Mouse (Mus musculus) mesoderm, embryonic 11.5 days (tissue): Measurements from ENCODE around the gene Kcnh3.
"Not testable (repeated sequence)": the region's sequence is repeated elsewhere in the genome, so short reads cannot be mapped to it uniquely, and the experiment has no call there.

Source experiments
- DNase-seq: peaks from one replicate; pipeline ENCODE4 v3.0.0-alpha.2; 2012; ENCODE audit warnings: low read depth, low spot score

The Kcnh3 gene

GRCm38 (mm10) chr15:99238006-99238405 is 13.3 kb downstream of the Kcnh3 start:
- no peak for DNase-seq

DNA sequence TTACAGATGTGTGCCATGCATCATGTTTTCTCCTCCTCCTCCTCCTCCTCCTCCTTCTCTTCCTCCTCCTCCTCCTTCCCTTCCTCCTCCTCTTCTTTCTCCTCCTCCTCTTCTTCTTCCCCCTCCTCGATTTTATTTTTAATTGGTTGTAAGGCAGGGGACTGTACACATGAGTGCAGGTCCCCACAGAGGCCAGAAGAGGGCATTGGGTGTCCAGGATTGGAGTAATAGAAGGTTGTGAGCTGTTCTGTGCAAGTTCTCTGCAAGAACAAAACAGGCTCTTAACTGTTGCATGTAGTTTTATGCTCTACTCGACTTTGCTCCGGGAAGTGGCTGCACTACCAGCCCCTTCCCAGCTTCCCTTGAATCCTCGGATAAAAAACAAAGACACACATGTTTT is 15.5 kb downstream of the Kcnh3 start:
- no peak for DNase-seq

DNA sequence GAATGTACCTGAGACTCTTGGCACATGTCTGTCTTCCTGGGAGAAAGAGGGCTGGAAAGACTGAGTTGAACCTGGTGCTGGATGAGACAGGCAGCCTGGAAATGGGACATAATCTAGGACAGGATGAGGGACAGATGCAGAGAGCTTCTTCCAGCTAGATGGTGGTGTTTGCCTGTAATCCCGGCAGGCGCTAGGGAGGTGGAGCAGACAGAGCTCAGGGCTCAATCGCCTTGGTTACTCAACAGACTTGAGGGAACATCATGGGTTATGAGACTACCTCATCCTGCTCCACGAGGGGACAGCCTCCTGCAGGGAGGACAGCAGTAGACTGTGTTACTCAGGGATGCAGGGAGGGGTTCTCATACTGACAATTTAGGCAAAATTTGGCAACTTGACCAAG is 16.6 kb downstream of the Kcnh3 start:
- DNase-seq: no peak

- DNase-seq: no peak
These were observed 17.4 kb downstream of the Kcnh3 start for GRCm38 (mm10) chr15:99242045-99242444.

GRCm38 (mm10) chr15:99246736-99247135 is 22.1 kb downstream of the Kcnh3 start:
- not testable (repeated sequence) for DNase-seq

DNA sequence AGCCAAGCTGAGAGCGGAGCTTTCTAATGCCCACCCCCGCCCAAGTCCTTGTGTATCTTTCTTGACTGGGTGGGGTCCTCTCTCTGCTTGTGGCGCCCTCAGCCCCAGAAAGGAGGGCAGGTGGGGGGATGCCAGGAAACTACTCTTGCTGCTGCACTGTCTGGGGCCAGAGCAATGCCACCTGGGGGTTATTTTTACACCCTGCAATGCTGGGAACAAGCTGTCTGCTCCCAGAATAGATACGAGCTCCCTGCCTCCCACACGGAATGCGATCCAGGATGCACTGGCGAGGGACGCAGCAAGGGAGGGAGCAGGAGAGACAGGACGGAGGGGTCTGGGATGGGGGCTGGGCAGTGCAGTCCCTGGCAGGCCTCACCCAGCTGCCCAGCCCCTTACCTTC is 24.3 kb downstream of the Kcnh3 start:
- no peak for DNase-seq

DNA sequence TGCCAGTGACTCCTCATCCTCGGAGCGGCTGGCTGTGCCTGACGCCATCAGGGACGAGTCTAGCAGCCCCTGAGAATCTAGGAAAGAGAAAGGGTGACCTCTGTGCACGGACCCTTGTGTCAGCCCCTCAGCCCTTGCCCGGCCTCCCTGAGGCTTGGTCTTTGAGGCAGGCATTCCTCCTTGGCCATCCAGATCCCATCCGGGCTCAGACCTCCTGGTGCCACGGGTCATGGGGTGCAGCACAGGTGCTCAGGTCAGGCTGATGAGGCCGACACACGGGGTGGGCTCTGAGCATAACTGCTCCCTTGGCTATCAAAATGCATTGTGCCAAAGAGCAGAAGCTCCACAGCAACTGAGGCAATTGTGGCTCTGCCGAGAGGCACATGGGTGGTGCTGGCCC is 25.3 kb downstream of the Kcnh3 start:
- no peak for DNase-seq

DNA sequence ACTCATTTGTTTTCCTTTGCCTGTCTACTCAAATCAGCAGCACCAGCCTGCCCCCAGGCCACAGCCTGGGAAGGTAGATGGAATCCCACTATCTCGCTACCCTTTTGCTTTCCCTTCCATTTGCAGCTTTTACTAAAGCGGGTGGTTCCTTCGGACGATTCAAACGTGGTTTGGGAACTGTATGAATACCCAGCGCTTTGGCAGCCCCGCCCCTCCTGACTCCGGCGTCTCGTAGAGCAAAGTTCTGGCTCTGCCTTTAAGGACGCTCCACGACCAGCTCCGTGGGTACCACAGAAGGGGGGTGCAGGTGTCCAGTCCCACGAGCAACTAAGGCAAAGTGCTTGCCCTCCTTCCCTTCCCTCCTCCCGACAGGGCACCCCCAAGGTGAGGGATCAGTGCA is 26.4 kb downstream of the Kcnh3 start:
- not testable (repeated sequence) for DNase-seq

DNA sequence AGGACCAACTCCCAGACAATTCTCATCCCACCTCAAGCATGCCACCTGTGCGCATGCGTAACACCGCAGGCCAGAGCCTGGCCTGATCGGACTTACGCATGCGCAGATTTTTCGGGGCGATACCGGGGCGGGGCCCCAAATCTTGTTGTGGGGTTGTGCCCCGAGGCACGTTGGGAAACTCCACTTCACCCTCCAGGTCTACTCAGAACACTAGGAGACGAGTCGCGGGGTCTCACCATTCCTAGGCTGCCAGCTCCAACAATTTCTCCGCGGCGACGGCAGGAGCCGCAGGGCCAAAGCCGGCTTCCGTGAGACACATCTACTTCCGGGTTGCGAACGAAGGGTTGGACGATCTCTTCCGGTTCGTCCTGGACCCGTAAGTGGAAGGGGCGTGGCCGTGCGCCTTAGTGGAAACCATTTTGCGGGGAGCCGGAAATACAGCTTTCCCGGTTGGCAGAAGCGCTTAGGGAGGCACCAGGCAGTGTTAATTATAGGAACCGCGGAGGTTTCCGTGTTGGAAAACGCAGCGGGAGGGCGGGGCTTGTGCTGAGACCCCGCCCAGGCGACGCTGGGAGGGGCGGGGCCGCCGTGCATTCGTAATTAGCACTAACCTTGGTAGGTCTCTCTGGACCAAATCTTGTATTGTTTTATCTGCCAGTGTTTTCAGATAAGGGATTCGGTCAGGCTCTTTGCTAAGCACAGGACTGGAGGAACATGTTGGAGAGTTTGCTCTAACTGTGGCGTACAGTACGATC is 27.1 kb downstream of the Kcnh3 start, which contains the start of gene Mcrs1:
TSS of gene Mcrs1 (minus strand) at position 336 of the 755 bp plus-strand sequence.
- DNase-seq: peak; percentile 99

DNA sequence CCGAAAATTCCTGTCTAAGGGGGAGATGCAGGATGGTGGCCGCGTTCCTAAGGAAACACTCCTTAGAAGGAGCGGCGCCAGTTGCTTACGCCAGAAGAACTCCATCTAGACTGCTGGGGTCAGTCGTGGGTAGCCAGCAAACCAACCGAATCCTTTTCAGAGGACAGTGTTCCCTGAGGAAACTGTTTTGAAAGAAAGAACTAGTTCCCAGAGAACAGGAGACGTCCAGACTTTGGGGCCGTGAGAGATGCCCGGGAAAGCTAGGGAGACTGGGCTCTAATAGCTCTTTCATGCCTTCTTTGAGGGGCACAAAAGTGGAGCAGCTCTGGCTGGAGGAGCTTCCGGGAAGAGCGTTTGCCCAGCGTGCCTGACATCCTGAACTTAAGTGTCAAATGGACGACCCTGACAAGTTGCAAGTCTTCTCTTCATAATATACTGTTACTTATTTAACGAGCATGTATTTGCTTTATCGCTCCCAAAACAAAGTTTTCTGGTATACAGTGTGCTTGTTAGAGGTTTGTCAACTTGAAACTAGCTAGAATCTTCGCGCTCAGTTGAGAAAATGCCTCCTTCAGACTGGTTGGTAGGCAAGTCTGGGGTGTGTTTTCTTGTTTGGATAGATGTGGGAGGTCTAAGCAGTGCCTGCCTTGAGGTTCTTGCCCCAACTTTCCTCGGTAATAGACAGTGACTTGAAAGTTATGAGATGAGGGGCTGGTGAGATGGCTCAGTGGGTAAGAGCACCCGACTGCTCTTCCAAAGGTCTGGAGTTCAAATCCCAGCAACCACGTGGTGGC is 27.9 kb downstream of the Kcnh3 start:
- peak; percentile 19 for DNase-seq

- not testable (repeated sequence) for DNase-seq
These were observed 28.5 kb downstream of the Kcnh3 start for GRCm38 (mm10) chr15:99253175-99253479.

DNA sequence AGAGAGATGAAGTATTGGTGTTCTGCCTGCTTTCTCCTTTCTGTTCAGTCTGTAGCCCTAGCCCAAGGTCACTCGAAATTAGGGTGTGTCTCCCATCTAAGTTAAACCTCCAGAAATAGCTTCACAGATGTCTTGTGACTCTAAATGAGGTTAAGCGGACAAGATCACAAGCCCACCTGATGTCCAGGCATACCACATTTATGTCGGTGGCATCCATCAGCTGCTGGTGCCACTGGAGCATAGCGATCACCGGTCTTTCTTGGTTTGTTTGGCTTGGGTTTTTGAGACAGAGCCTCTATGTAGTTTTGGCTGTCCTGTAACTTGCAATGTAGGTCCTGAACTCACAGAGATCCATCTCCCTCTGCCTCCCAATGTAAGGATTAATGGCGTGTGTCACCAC is 29.1 kb downstream of the Kcnh3 start:
- DNase-seq: no peak

DNA sequence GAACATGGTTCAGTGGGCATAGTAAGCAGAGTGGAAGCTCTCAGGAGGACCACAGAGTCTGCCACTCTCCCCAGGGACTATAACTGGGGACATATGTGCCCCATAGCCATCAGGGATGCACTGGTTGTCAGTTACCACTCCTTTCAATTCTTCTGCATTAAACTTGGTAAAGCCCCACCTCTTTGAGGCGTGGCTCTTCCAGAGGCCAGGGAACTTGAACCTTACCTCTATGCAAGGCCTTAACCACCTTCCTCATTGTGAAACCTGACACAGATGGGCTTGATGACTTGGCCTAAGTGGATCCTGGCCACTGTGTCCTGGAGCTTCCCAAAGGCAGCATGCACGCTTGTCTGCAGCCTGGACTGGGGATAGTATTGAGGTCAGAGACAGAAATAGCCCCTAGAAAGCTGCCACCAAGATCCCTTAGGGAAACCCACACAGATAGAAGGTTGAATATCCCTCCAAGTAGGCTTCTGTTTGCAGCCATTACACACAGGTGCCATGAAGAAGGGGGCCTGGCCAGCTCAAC is 29.9 kb downstream of the Kcnh3 start:
- no peak for DNase-seq

- DNase-seq: no peak
These were observed 30.6 kb downstream of the Kcnh3 start for GRCm38 (mm10) chr15:99255241-99255749.

DNA sequence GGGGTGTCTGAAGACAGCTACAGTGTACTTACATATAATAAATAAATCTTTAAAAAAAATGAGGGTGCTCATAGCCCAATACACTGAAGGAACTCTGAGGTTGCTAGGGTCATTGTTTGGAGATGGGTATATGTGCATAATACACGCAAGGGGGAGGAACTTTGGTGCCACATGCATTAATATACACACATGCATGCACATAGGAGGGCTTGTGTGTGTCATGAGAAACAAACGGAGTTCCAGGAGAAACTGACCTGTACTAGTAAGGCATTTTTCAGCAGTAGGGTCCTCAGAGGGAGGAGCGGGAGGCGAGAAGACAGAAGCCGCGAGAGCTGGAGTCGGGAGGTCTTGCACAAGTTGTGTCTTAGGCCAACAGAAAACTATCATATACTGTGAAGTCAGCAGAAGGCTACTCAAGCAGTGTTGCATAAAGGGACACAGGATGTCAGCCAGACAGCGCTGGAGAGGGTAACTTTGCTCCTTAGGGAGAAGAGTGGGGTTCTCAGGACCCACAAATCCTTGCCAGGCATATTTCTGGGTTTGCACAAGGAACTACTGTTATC is 34.6 kb downstream of the Kcnh3 start:
- DNase-seq: no peak

DNA sequence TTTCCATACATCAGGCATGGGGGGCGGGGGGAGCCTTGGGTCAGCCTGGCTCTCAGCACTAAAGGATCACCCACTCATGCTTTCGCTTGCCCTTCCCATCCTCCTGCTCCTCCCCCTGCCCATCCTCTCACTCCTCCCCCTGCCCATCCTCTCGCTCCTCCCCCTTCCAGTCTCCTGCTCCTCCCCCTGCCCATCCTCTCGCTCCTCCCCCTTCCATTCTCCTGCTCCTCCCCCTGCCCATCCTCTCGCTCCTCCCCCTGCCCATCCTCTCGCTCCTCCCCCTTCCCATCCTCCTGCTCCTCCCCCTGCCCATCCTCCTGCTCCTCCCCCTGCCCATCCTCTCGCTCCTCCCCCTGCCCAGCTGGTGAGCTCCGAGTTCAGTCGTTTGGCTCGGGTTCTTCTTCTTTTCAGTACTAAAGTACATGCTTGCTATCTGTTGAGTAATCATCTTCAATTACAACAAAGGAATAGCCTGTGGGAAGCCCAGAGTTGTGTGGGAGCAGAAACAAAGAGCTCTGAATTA is 35.1 kb downstream of the Kcnh3 start:
- DNase-seq: peak; percentile 87

- DNase-seq: no peak
These were observed 38.0 kb downstream of the Kcnh3 start for GRCm38 (mm10) chr15:99262702-99263101.

GRCm38 (mm10) chr15:99264363-99264762 is 39.7 kb downstream of the Kcnh3 start:
- no peak for DNase-seq

- peak; percentile 84 for DNase-seq
These were observed 41.0 kb downstream of the Kcnh3 start for GRCm38 (mm10) chr15:99265679-99266078.

DNA sequence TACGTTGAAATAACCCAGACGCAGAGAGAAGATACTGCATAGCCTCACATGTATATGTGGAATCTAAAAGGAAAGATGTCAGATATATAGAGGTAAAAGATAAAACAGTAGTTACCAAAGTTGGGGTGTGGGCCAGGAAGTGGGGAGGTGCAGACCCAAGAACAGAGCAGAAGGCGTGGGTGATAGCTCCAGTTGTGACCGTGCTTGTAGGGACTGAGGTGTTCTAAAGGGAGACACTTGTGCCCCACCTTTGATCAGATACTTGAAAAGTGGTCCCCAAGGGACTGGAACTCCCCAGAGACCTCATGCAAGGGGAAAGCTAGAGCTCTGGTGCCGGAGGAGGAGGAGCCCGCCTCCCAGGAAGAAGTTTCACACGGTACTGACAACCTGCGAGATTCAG is 51.4 kb downstream of the Kcnh3 start:
- no peak for DNase-seq

- DNase-seq: no peak
These were observed 53.6 kb downstream of the Kcnh3 start for GRCm38 (mm10) chr15:99278271-99278670.

- DNase-seq: no peak
These were observed 58.8 kb downstream of the Kcnh3 start for GRCm38 (mm10) chr15:99283456-99283855.
